8 mouse cellular contexts compared by ENCODE assay signal in genomic region chr6:30694209-30694608, GRCm38 (mm10). TPM values are rescaled to one million over a fixed set of nuclear protein-coding genes. Genes with fewer than 3 reads are reported as not detected.
A peak's percentile ranks its signal among the peaks of the same experiment; 100 is the strongest.
DNase-seq lines count a peak whose midpoint lies in the region; ATAC-seq lines count a peak whose summit lies in the region.

No protein-coding gene starts in this region.

- no peak for DNase-seq in cerebellum, adult 8-10 months
- DNase-seq in neural tube, embryonic 11.5 days (ENCODE audit: low spot score): no peak
- DNase-seq in neural tube, embryonic 10.5 days (ENCODE audit: extremely low spot score, low spot score): no peak
- DNase-seq in layer of hippocampus, adult 8-10 months (ENCODE audit: low spot score in 2 of 2): peak; percentile 49 to 51
- DNase-seq in gastrocnemius, postnatal 14 days: no peak

- 0 out of 2 replicates have a peak, but pooled peaks have one; percentile 18 for ATAC-seq in cerebellum, adult (ENCODE audit: insufficient number of reproducible peaks, low FRiP score, low TSS enrichment)
- no peak for ATAC-seq in neural tube, embryonic 11.5 days (ENCODE audit: insufficient read depth, low FRiP score, low TSS enrichment)
- ATAC-seq in neural tube, embryonic 14.5 days (ENCODE audit: low read depth): no peak; the same call in 1 of the 2 replicates
- ATAC-seq in megakaryocyte progenitor cell, adult 5-6 weeks (replicated peaks; ENCODE audit: poor library complexity): no peak

- H3K4me1 ChIP-seq in neural tube, embryonic 11.5 days (ENCODE audit: control insufficient read depth, insufficient read depth, low read length): peaks cover 9% of the 10 kb centered on the region
- peaks cover 5% of the 10 kb centered on the region; the same call in 1 of the 2 replicates for H3K4me1 ChIP-seq in neural tube, embryonic 14.5 days (ENCODE audit: control insufficient read depth, insufficient read depth, low read length)

- 40% methylated on average over 6 of the region's 6 CpGs for WGBS in neural tube, embryonic 11.5 days
- 27% methylated on average over 6 of the region's 6 CpGs for WGBS in neural tube, embryonic 14.5 days

- no peaks in the 10 kb centered on the region for H3K9me3 ChIP-seq in neural tube, embryonic 11.5 days (ENCODE audit: control insufficient read depth, low read length)
- no peaks in the 10 kb centered on the region for H3K9me3 ChIP-seq in neural tube, embryonic 14.5 days (ENCODE audit: control insufficient read depth, low read length)

- no peak overlapping the region for H3K27ac ChIP-seq in neural tube, embryonic 11.5 days (ENCODE audit: low read depth, low read length)
- H3K27ac ChIP-seq in neural tube, embryonic 14.5 days (ENCODE audit: low read depth, low read length): no peak overlapping the region

- H3K36me3 ChIP-seq in neural tube, embryonic 11.5 days (ENCODE audit: control insufficient read depth, insufficient read depth, low read length): no peaks in the 10 kb centered on the region
- no peaks in the 10 kb centered on the region for H3K36me3 ChIP-seq in neural tube, embryonic 14.5 days (ENCODE audit: control insufficient read depth, insufficient read depth, low read length)

- H3K4me3 ChIP-seq in neural tube, embryonic 11.5 days (ENCODE audit: low read depth, low read length): no peak overlapping the region
- peak overlapping the region; percentile 55; the same call in 1 of the 2 replicates for H3K4me3 ChIP-seq in neural tube, embryonic 14.5 days (ENCODE audit: low read depth, low read length)

- no peak overlapping the region for H3K9ac ChIP-seq in neural tube, embryonic 11.5 days (ENCODE audit: low read length)
- H3K9ac ChIP-seq in neural tube, embryonic 14.5 days (replicated peaks; ENCODE audit: low read depth, low read length): 0 out of 2 replicates have a peak overlapping the region, but pooled peaks have one; percentile 13

- H3K27me3 ChIP-seq in neural tube, embryonic 11.5 days (ENCODE audit: control insufficient read depth, insufficient read depth, low read length): no peaks in the 10 kb centered on the region
- no peaks in the 10 kb centered on the region for H3K27me3 ChIP-seq in neural tube, embryonic 14.5 days (ENCODE audit: control insufficient read depth, insufficient read depth, low read length)

- intact Hi-C loops in gastrocnemius, postnatal 14 days (cut with DNase I; ENCODE audit: low total_unique reads): no loop called here

- H3K4me2 ChIP-seq in neural tube, embryonic 11.5 days (ENCODE audit: low read depth): peak overlapping the region; percentile 23
- H3K4me2 ChIP-seq in neural tube, embryonic 14.5 days (ENCODE audit: low read depth, low read length): peak overlapping the region; percentile 61

RNA-seq across cellular contexts. Expression of gene Cep41, which starts 0.7 kb away (rescaled TPM):
- polyA plus RNA-seq in neural tube, embryonic 11.5 days (2014; fragmentation: Nextera tagmentation; extraction: Ambion mirVana): 27.3 and 27.9 TPM in 2 replicates
- total RNA-seq in layer of hippocampus, adult 8-10 months (2022): 1 to 10 TPM; 5.2 to 8.1 (median 6.7) TPM
- polyA plus RNA-seq in neural tube, embryonic 14.5 days (2014; fragmentation: Nextera tagmentation; extraction: Ambion mirVana): 12.1 and 12.6 TPM in 2 replicates
- total RNA-seq in megakaryocyte progenitor cell, adult 5-6 weeks (2015): 7.5 and 10.2 TPM in 2 replicates
- 5.2 and 8.4 TPM in 2 replicates for total RNA-seq in megakaryocyte progenitor cell, adult 5-6 weeks (2017)
- total RNA-seq in gastrocnemius, postnatal 14 days (2021): 1 to 10 TPM; 1.3 to 2.1 TPM

RNA-seq across cellular contexts. Expression of gene Mest, which starts 29.1 kb away (rescaled TPM):
- polyA plus RNA-seq in neural tube, embryonic 11.5 days (2014; fragmentation: Nextera tagmentation; extraction: Ambion mirVana): 1,492 and 1,651 TPM in 2 replicates
- total RNA-seq in layer of hippocampus, adult 8-10 months (2022): 10 to 100 TPM; 43.1 to 65.9 (median 50.6) TPM
- 353 and 390 TPM in 2 replicates for polyA plus RNA-seq in neural tube, embryonic 14.5 days (2014; fragmentation: Nextera tagmentation; extraction: Ambion mirVana)
- not detected in 2 replicates for total RNA-seq in megakaryocyte progenitor cell, adult 5-6 weeks (2015)
- 0.12 TPM in 1 of 2 replicates, not detected in the other for total RNA-seq in megakaryocyte progenitor cell, adult 5-6 weeks (2017)
- 100 to 1,000 TPM in 1 of 2 experiments, 10 to 100 TPM in 1; 64.5 to 101 TPM for total RNA-seq in gastrocnemius, postnatal 14 days (2021)

RNA-seq across cellular contexts. Expression of gene Cpa1, which starts 55.2 kb away (rescaled TPM):
- polyA plus RNA-seq in neural tube, embryonic 11.5 days (2014; fragmentation: Nextera tagmentation; extraction: Ambion mirVana): 0.35 TPM in 1 of 2 replicates, not detected in the other
- total RNA-seq in layer of hippocampus, adult 8-10 months (2022): not detected
- polyA plus RNA-seq in neural tube, embryonic 14.5 days (2014; fragmentation: Nextera tagmentation; extraction: Ambion mirVana): 0.37 and 0.50 TPM in 2 replicates
- not detected in 2 replicates for total RNA-seq in megakaryocyte progenitor cell, adult 5-6 weeks (2015)
- not detected in 2 replicates for total RNA-seq in megakaryocyte progenitor cell, adult 5-6 weeks (2017)
- not detected for total RNA-seq in gastrocnemius, postnatal 14 days (2021)

Comparison
In these comparisons a context has a peak if more than half of its experiments do, and no peak if none do; other contexts are left out.
1. DNase-seq: peak in layer of hippocampus, adult 8-10 months (2 of 2); none in cerebellum, adult 8-10 months (single experiment), neural tube, embryonic 11.5 days (single experiment), neural tube, embryonic 10.5 days (single experiment) and gastrocnemius, postnatal 14 days (single experiment).
2. RNA of gene Mest, which starts 29.1 kb away (total RNA-seq): 64.5 to 101 TPM in gastrocnemius, postnatal 14 days and 43.1 to 65.9 TPM in layer of hippocampus, adult 8-10 months; 0.12 TPM in megakaryocyte progenitor cell, adult 5-6 weeks; every median in the first group is over 10 times any median in the second.